Mouse (Mus musculus) hindbrain, embryonic 11.5 days (tissue): ENCODE measurements around the gene Nptx1. TPM values are rescaled to one million over a fixed set of nuclear protein-coding genes. Genes with fewer than 3 reads are reported as not detected.

Source experiments
- ATAC-seq: fragments of 200-750 bp; cut with Nextera tagmentation; 2 replicates; pipeline ENCODE4 v1.8.0; 2017; ENCODE audit warnings: mild to moderate bottlenecking, moderate TSS enrichment, moderate library complexity; ENCODE audit not compliant: low FRiP score
- DNase-seq: peaks from one replicate; pipeline ENCODE4 v3.0.0-alpha.2; 2015; ENCODE audit warnings: low spot score
- H3K27ac ChIP-seq: fragments of 300-500 bp; sonication (generic); 2 replicates; pipeline ENCODE4 v1.5.1; 2014; ENCODE audit warnings: mild to moderate bottlenecking, low read depth, low read length
- H3K27me3 ChIP-seq: fragments of 300-500 bp; sonication (generic); 2 replicates; pipeline ENCODE4 v1.6.1; 2014; ENCODE audit warnings: mild to moderate bottlenecking, low read length, moderate library complexity, mixed read lengths; ENCODE audit not compliant: control insufficient read depth, insufficient read depth
- H3K36me3 ChIP-seq: fragments of 300-500 bp; sonication (generic); 2 replicates; pipeline ENCODE4 v1.6.1; 2014; ENCODE audit warnings: mild to moderate bottlenecking, low read length, moderate library complexity, mixed read lengths; ENCODE audit not compliant: control insufficient read depth, insufficient read depth
- H3K4me1 ChIP-seq: fragments of 300-500 bp; sonication (generic); replicated peaks from 2 replicates; pipeline ENCODE4 v1.6.1; 2014; ENCODE audit warnings: low read length, mixed read lengths; ENCODE audit not compliant: control insufficient read depth, insufficient read depth
- H3K4me2 ChIP-seq: fragments of 300-500 bp; sonication (generic); replicated peaks from 2 replicates; pipeline ENCODE4 v1.6.1; 2014; ENCODE audit warnings: mild to moderate bottlenecking, low read depth, low read length
- H3K4me3 ChIP-seq: fragments of 300-500 bp; sonication (generic); 2 replicates; pipeline ENCODE4 v1.5.1; 2014; ENCODE audit warnings: low read depth, low read length
- H3K9ac ChIP-seq: fragments of 300-500 bp; sonication (generic); 2 replicates; pipeline ENCODE4 v1.6.1; 2014; ENCODE audit warnings: low read depth, low read length
- H3K9me3 ChIP-seq: fragments of 300-500 bp; sonication (generic); 2 replicates; pipeline ENCODE4 v1.6.1; 2016; ENCODE audit warnings: low read length; ENCODE audit not compliant: control insufficient read depth
- WGBS: fragments of 180-500 bp; shearing (Covaris S2); extraction: QIAGEN DNeasy Blood & Tissue Kit; methylation state at CpG from one replicate; pipeline ENCODE4 v1.1.7; 2014; 5-methylcytosine and 5-hydroxymethylcytosine counted together
- polyA plus RNA-seq: library from polyadenylated mRNA; unstranded; fragments of >200 nt; fragmentation: Nextera tagmentation; extraction: Ambion mirVana; gene quantifications from 2 replicates; pipeline ENCODE4 v1.2.1, GENCODE M21; 2014

Nptx1 gene
- polyA plus RNA-seq, 1 experiment from 2014 or later = 8.7 TPM

- no peak overlapping the region for H3K4me3 ChIP-seq
- H3K9me3 ChIP-seq = no peaks in the 10 kb centered on the region
- DNase-seq (no peak), ATAC-seq (no peak)
- H3K27me3 ChIP-seq = no peaks in the 10 kb centered on the region
- WGBS = 77% methylated on average over 4 of the region's 4 CpGs
- H3K36me3 ChIP-seq = no peaks in the 10 kb centered on the region
- no peak overlapping the region for H3K9ac ChIP-seq
- H3K27ac ChIP-seq = no peak overlapping the region
- peaks cover 5% of the 10 kb centered on the region; the same call in 1 of the 2 replicates for H3K4me1 ChIP-seq
- no peak overlapping the region for H3K4me2 ChIP-seq
Observed at GRCm38 (mm10) chr11:119497451-119497850, 50.1 kb downstream of the Nptx1 start.

DNA sequence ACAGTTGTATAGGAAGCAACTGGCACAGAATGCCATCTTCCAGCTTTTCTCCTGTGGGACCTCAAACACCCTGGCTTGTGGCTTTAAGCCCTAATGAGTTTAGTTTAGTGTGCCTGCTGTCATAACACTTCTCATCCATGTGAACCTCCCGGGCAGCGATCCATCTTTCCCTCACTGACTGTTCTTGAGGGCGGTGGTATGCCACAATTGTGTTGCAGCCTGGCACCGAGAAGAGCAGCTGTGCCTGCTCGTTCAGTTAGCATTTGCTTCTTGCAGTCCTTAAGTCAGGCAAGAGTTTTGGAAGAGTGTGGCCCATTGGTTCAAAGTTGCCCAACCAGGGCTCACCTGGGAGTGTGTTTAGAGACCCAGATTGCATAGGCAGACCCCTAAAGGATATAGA, 51.4 kb downstream of the Nptx1 start:
- Histone ChIP-seq H3K27ac (no peak overlapping the region), H3K4me3 (no peak overlapping the region), H3K36me3 (no peaks in the 10 kb centered on the region), H3K27me3 (no peaks in the 10 kb centered on the region), H3K9me3 (no peaks in the 10 kb centered on the region), H3K4me2 (no peak overlapping the region), H3K4me1 (peaks cover 5% of the 10 kb centered on the region; the same call in 1 of the 2 replicates), H3K9ac (no peak overlapping the region)
- DNase-seq = no peak
- 95% methylated on average over 5 of the region's 5 CpGs for WGBS
- no peak for ATAC-seq

GRCm38 (mm10) chr11:119493516-119493915, 54.0 kb downstream of the Nptx1 start:
- peaks cover 5% of the 10 kb centered on the region; the same call in 1 of the 2 replicates for H3K4me1 ChIP-seq
- DNase-seq = no peak
- no peak for ATAC-seq
- no peaks in the 10 kb centered on the region for H3K27me3 ChIP-seq
- H3K9ac ChIP-seq = no peak overlapping the region
- H3K9me3 ChIP-seq = no peaks in the 10 kb centered on the region
- no peaks in the 10 kb centered on the region for H3K36me3 ChIP-seq
- 83% methylated on average over 4 of the region's 4 CpGs for WGBS
- no peak overlapping the region for H3K27ac ChIP-seq
- H3K4me3 ChIP-seq = no peak overlapping the region
- no peak overlapping the region for H3K4me2 ChIP-seq

GRCm38 (mm10) chr11:119492830-119493229, 54.7 kb downstream of the Nptx1 start:
- Histone ChIP-seq H3K4me2 (peak overlapping the region; percentile 93), H3K36me3 (no peaks in the 10 kb centered on the region), H3K27me3 (no peaks in the 10 kb centered on the region), H3K27ac (no peak overlapping the region), H3K9ac (no peak overlapping the region; the same call in 1 of the 2 replicates), H3K9me3 (no peaks in the 10 kb centered on the region), H3K4me1 (peaks cover 5% of the 10 kb centered on the region; the same call in 1 of the 2 replicates), H3K4me3 (peak overlapping the region; percentile 81; the same call in 1 of the 2 replicates)
- no peak for ATAC-seq
- 98% methylated on average over 6 of the region's 6 CpGs for WGBS
- DNase-seq = no peak

DNA sequence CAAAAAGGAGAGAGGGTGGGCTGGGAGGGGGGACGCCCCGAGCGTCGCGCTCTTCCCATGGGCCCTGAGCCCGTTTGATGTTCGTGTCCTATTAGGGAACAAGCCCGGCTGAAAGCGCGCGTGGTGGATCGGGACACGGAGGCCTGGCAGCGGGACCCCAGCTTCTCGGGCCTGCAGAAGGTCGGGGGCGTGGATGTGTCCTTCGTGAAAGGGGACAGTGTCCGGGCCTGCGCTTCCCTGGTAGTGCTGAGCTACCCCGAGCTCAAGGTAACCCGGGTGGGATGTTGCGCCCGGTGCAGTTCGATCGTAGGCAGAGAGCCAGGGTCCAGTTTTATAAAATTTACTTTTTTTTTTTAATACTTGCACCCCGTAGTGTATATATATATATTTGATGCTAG, 55.9 kb downstream of the Nptx1 start:
- H3K9ac ChIP-seq = peak overlapping the region; percentile 94
- peak overlapping the region; percentile 81 for H3K4me3 ChIP-seq
- peak overlapping the region; percentile 93 for H3K4me2 ChIP-seq
- ATAC-seq (no peak), DNase-seq (no peak)
- peak overlapping the region; percentile 91 for H3K27ac ChIP-seq
- H3K27me3 ChIP-seq = no peaks in the 10 kb centered on the region
- H3K36me3 ChIP-seq = no peaks in the 10 kb centered on the region
- WGBS = 7% methylated on average over 23 of the region's 27 CpGs
- H3K9me3 ChIP-seq = no peaks in the 10 kb centered on the region
- H3K4me1 ChIP-seq = peaks cover 5% of the 10 kb centered on the region; the same call in 1 of the 2 replicates

- Histone ChIP-seq H3K4me2 (peak within 1 kb of the TSS; percentile 93), H3K9me3 (no peaks in the 10 kb centered on the region), H3K4me3 (peak within 1 kb of the TSS; percentile 81), H3K4me1 (peaks cover 5% of the 10 kb centered on the region; the same call in 1 of the 2 replicates), H3K27ac (peak within 1 kb of the TSS; percentile 91), H3K9ac (peak within 1 kb of the TSS; percentile 94), H3K27me3 (no peaks in the 10 kb centered on the region), H3K36me3 (no peaks in the 10 kb centered on the region)
- 1% methylated on average over 66 of the region's 66 CpGs for WGBS
- DNase-seq = peak; percentile 100
- peak; percentile 97 for ATAC-seq
Observed at GRCm38 (mm10) chr11:119490861-119491689, 56.5 kb downstream of the Nptx1 start, which contains the start of gene Endov. TSS of gene Endov (plus strand) at chr11:119491347.

Other genes with a start within 250 kb of the Nptx1 start
- 378 and 385 TPM in 2 replicates for gene Eif4a3, start 247.7 kb downstream of the Nptx1 start, polyA plus RNA-seq
- gene Card14, start 240.0 kb downstream of the Nptx1 start, polyA plus RNA-seq = not detected in 2 replicates
- gene Sgsh, start 192.2 kb downstream of the Nptx1 start, polyA plus RNA-seq = 4.4 and 6.0 TPM in 2 replicates
- 3.3 and 3.8 TPM in 2 replicates for gene Slc26a11, start 192.2 kb downstream of the Nptx1 start, polyA plus RNA-seq
- gene Rnf213, start 154.7 kb downstream of the Nptx1 start, polyA plus RNA-seq = 2.0 and 2.1 TPM in 2 replicates
- gene Endov, start 56.4 kb downstream of the Nptx1 start, polyA plus RNA-seq = 13.6 and 14.8 TPM in 2 replicates
- gene Rptor, start 55.2 kb upstream of the Nptx1 start, polyA plus RNA-seq = 10.4 and 12.4 TPM in 2 replicates